Comparison of ENCODE assay signal across 8 mouse cellular contexts in the genomic region with DNA sequence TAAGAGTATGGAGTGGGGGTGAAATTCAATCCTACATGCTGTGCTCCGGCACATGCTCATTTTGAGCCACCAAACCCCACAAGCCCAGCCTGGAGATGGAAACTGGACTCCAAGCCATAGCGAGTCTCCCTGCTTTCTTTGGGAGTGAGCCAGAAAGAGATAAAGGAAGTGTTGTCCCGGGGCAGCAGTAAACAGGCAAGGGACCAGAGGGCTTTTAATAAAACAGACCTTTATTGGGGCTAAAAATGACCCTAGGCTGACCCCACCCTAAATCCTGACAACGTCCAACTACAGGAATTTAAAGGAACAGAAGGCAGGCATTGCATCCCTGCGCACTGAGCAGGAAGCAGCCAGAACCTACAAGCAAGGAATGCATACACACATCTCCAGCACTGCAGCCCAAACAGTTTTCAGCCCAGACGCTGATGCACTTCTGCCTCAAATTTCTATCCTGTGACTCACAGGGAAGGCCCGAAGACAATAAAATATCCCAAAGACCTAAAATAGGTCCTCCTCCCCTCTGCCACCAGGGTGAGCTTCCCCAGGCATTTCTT.
DNase-seq lines count a peak whose midpoint lies in the region; ATAC-seq and TF ChIP-seq lines count a peak whose summit lies in the region.

No protein-coding gene starts in this region.

- WGBS in lung, postnatal 0 days: 27% methylated on average over 7 of the region's 7 CpGs
- WGBS in embryonic facial prominence, embryonic 12.5 days: 11% methylated on average over 7 of the region's 7 CpGs
- WGBS in midbrain, postnatal 0 days: 37% methylated on average over 7 of the region's 7 CpGs

- no peaks in the 10 kb centered on the region for H3K27me3 ChIP-seq in lung, postnatal 0 days (replicated peaks; ENCODE audit: insufficient read depth, low read length)
- no peaks in the 10 kb centered on the region for H3K27me3 ChIP-seq in embryonic facial prominence, embryonic 12.5 days
- H3K27me3 ChIP-seq in midbrain, postnatal 0 days (ENCODE audit: insufficient read depth, low read length): no peaks in the 10 kb centered on the region

- H3K9ac ChIP-seq in lung, postnatal 0 days (replicated peaks; ENCODE audit: low read depth): no peak overlapping the region
- no peak overlapping the region for H3K9ac ChIP-seq in embryonic facial prominence, embryonic 12.5 days
- no peak overlapping the region for H3K9ac ChIP-seq in midbrain, postnatal 0 days (replicated peaks; ENCODE audit: low read length, poor library complexity, severe bottlenecking)

- H3K4me2 ChIP-seq in lung, postnatal 0 days (replicated peaks; ENCODE audit: low read depth, low read length): 0 out of 2 replicates have a peak overlapping the region, but pooled peaks have one; percentile 1
- H3K4me2 ChIP-seq in embryonic facial prominence, embryonic 12.5 days (replicated peaks): peak overlapping the region; percentile 13; the same call in 1 of the 2 replicates
- no peak overlapping the region for H3K4me2 ChIP-seq in midbrain, postnatal 0 days (ENCODE audit: low read depth, low read length, poor library complexity, severe bottlenecking)

- TF ChIP-seq EP300 in lung, postnatal 0 days (IDR thresholded peaks at IDR 0.05): no peak

- H3K36me3 ChIP-seq in lung, postnatal 0 days (ENCODE audit: insufficient read depth, low read length): no peaks in the 10 kb centered on the region
- H3K36me3 ChIP-seq in embryonic facial prominence, embryonic 12.5 days: no peaks in the 10 kb centered on the region
- H3K36me3 ChIP-seq in midbrain, postnatal 0 days (ENCODE audit: insufficient read depth, low read length): no peaks in the 10 kb centered on the region

- intact Hi-C loops in heart, postnatal 14 days (cut with DNase I): no loop called here

- peak; percentile 16; the same call in 1 of the 2 replicates for TF ChIP-seq CTCF in lung, postnatal 0 days (IDR thresholded peaks at IDR 0.05)
- TF ChIP-seq CTCF in midbrain, postnatal 0 days (IDR thresholded peaks at IDR 0.05): peak; percentile 40

- H3K4me1 ChIP-seq in lung, postnatal 0 days (ENCODE audit: insufficient read depth, low read depth, low read length): no peaks in the 10 kb centered on the region
- 0 out of 2 replicates have a peak, but pooled peaks cover 5% of the 10 kb centered on the region for H3K4me1 ChIP-seq in embryonic facial prominence, embryonic 12.5 days
- no peaks in the 10 kb centered on the region for H3K4me1 ChIP-seq in midbrain, postnatal 0 days (ENCODE audit: insufficient read depth, low read length)

- no peak overlapping the region for H3K27ac ChIP-seq in lung, postnatal 0 days (ENCODE audit: low read length)
- H3K27ac ChIP-seq in embryonic facial prominence, embryonic 12.5 days: peak overlapping the region; percentile 63; the same call in 1 of the 2 replicates
- H3K27ac ChIP-seq in midbrain, postnatal 0 days (ENCODE audit: low read depth, low read length): peak overlapping the region; percentile 55; the same call in 1 of the 2 replicates

- no peak overlapping the region for H3K4me3 ChIP-seq in lung, postnatal 0 days (ENCODE audit: low read depth, low read length)
- H3K4me3 ChIP-seq in embryonic facial prominence, embryonic 12.5 days: no peak overlapping the region
- H3K4me3 ChIP-seq in midbrain, postnatal 0 days (ENCODE audit: low read depth, low read length): no peak overlapping the region

- no peaks in the 10 kb centered on the region for H3K9me3 ChIP-seq in lung, postnatal 0 days (ENCODE audit: low read length)
- H3K9me3 ChIP-seq in embryonic facial prominence, embryonic 12.5 days: no peaks in the 10 kb centered on the region
- no peaks in the 10 kb centered on the region for H3K9me3 ChIP-seq in midbrain, postnatal 0 days (ENCODE audit: low read length)

- DNase-seq in lung, postnatal 0 days (ENCODE audit: low spot score): peak; percentile 11
- no peak for DNase-seq in lung, postnatal 36 days
- peak; percentile 4 to 18 for DNase-seq in heart, postnatal 14 days
- no peak for DNase-seq in midbrain, postnatal 0 days (ENCODE audit: low spot score)
- DNase-seq in cerebellum, postnatal 25 days: no peak
- DNase-seq in liver: no peak
- DNase-seq in B cell, adult 2 months: no peak

- peak; percentile 19; the same call in 1 of the 2 replicates for ATAC-seq in lung, postnatal 0 days
- ATAC-seq in embryonic facial prominence, embryonic 12.5 days (ENCODE audit: insufficient number of reproducible peaks, insufficient read depth, low FRiP score, low TSS enrichment): 0 out of 2 replicates have a peak, but pooled peaks have one; percentile 56
- no peak for ATAC-seq in midbrain, postnatal 0 days (ENCODE audit: low FRiP score)

Comparison
In these comparisons a context has a peak if more than half of its experiments do, and no peak if none do; other contexts are left out.
1. DNase-seq: peak in lung, postnatal 0 days (single experiment) and heart, postnatal 14 days (2 of 2); none in lung, postnatal 36 days (single experiment), midbrain, postnatal 0 days (single experiment), cerebellum, postnatal 25 days (0 of 2), liver (single experiment) and B cell, adult 2 months (0 of 2).